Mouse (Mus musculus) cerebellum, adult 2 months (tissue): Measurements from ENCODE around the gene Rbm8a. TPM values are rescaled to one million over a fixed set of nuclear protein-coding genes. Genes with fewer than 3 reads are reported as not detected.
A peak's percentile ranks its signal among the peaks of the same experiment; 100 is the strongest.

Experiments
- DNase-seq, 2 experiments: peaks; one replicate each; pipeline ENCODE4 v3.0.0; 2021
- H3K27ac ChIP-seq: fragments of 200-500 bp; 2 replicates; pipeline ENCODE4 v1.5.1; 2012; ENCODE audit warnings: low read length, control low read depth, inconsistent platforms; ENCODE audit not compliant: insufficient read depth
- H3K27me3 ChIP-seq: fragments of 200-500 bp; 2 replicates; pipeline ENCODE4 v1.6.1; 2012; ENCODE audit warnings: inconsistent platforms, mild to moderate bottlenecking, low read length, moderate library complexity; ENCODE audit not compliant: control insufficient read depth, insufficient read depth
- H3K4me1 ChIP-seq: fragments of 200-500 bp; 2 replicates; pipeline ENCODE4 v1.6.1; 2011; ENCODE audit warnings: low read length; ENCODE audit not compliant: control insufficient read depth, insufficient read depth
- H3K4me3 ChIP-seq: fragments of 200-500 bp; replicated peaks from 2 replicates; pipeline ENCODE3; 2011; ENCODE audit warnings: mild to moderate bottlenecking, low read depth, low read length, control low read depth; ENCODE audit not compliant: insufficient read depth
- CTCF ChIP-seq: fragments of 200-500 bp; IDR thresholded peaks from 2 replicates; pipeline ENCODE4 v1.5.1; 2011; ENCODE audit warnings: low read depth, mild to moderate bottlenecking, control low read depth, low read length, moderate library complexity, borderline replicate concordance; ENCODE audit not compliant: insufficient read depth
- POLR2A ChIP-seq: fragments of 200-500 bp; IDR thresholded peaks from 2 replicates; pipeline ENCODE4 v1.6.1; 2011; ENCODE audit warnings: low read length, control low read depth, borderline replicate concordance; ENCODE audit not compliant: insufficient read depth
- WGBS: fragments of 180-500 bp; shearing (Covaris S2); methylation state at CpG from one replicate; pipeline ENCODE4 v1.1.7; 2018; 5-methylcytosine and 5-hydroxymethylcytosine counted together
- polyA plus RNA-seq: library from polyadenylated mRNA; depleted of rRNA; stranded (reverse); fragments of >200 nt; gene quantifications from 2 replicates; pipeline ENCODE4 v1.2.3, GENCODE M21; 2012; rRNA removed

The Rbm8a gene
- 44.6 and 45.4 TPM in 2 replicates for polyA plus RNA-seq

GRCm38 (mm10) chr3:96629729-96630600 lies at the start of gene Rbm8a:
Rbm8a (plus strand) TSS chr3:96629933.
- H3K27ac ChIP-seq: peak within 1 kb of the TSS; percentile 45
- H3K4me3 ChIP-seq: peak within 1 kb of the TSS; percentile 69
- under 1% methylated on average over 48 of the region's 48 CpGs for WGBS
- no peak for TF ChIP-seq CTCF
- TF ChIP-seq POLR2A: peak; percentile 97
- H3K27me3 ChIP-seq: no peaks in the 10 kb centered on the region
- DNase-seq: peak; percentile 97
- no peaks in the 10 kb centered on the region; the same call in 1 of the 2 replicates for H3K4me1 ChIP-seq

GRCm38 (mm10) chr3:96581141-96581540 lies 48.6 kb upstream of the Rbm8a start:
- Histone ChIP-seq H3K4me3 (no peak overlapping the region), H3K27me3 (no peaks in the 10 kb centered on the region), H3K27ac (no peak overlapping the region), H3K4me1 (peaks cover 9% of the 10 kb centered on the region)
- DNase-seq: no peak
- no peak for TF ChIP-seq CTCF
- no peak for TF ChIP-seq POLR2A
- WGBS: 73% methylated on average over 6 of the region's 6 CpGs

GRCm38 (mm10) chr3:96581771-96582515 lies 47.8 kb upstream of the Rbm8a start:
- WGBS: 80% methylated on average over 16 of the region's 16 CpGs
- TF ChIP-seq CTCF (no peak), POLR2A (no peak)
- Histone ChIP-seq H3K4me1 (peaks cover 4% of the 10 kb centered on the region), H3K4me3 (no peak overlapping the region), H3K27ac (no peak overlapping the region), H3K27me3 (no peaks in the 10 kb centered on the region)
- no peak for DNase-seq

- no peak for TF ChIP-seq CTCF
- no peak for TF ChIP-seq POLR2A
- Histone ChIP-seq H3K4me1 (no peaks in the 10 kb centered on the region; the same call in 1 of the 2 replicates), H3K27ac (no peak overlapping the region), H3K4me3 (no peak overlapping the region), H3K27me3 (no peaks in the 10 kb centered on the region; the same call in 1 of the 2 replicates)
- no peak for DNase-seq
- 91% methylated on average over 5 of the region's 5 CpGs for WGBS
Observed at GRCm38 (mm10) chr3:96583386-96583785, 46.3 kb upstream of the Rbm8a start.

GRCm38 (mm10) chr3:96590657-96591056 lies 39.1 kb upstream of the Rbm8a start:
- H3K27me3 ChIP-seq: no peaks in the 10 kb centered on the region; the same call in 1 of the 2 replicates
- H3K4me1 ChIP-seq: peaks cover 9% of the 10 kb centered on the region; the same call in 1 of the 2 replicates
- H3K27ac ChIP-seq: no peak overlapping the region
- no peak for DNase-seq
- H3K4me3 ChIP-seq: no peak overlapping the region
- 78% methylated on average over 4 of the region's 4 CpGs for WGBS
- TF ChIP-seq POLR2A (no peak), CTCF (no peak)

GRCm38 (mm10) chr3:96593374-96593773 lies 36.4 kb upstream of the Rbm8a start:
- WGBS: under 1% methylated on average over 10 of the region's 10 CpGs
- Histone ChIP-seq H3K27ac (peak overlapping the region; percentile 83), H3K4me1 (peaks cover 9% of the 10 kb centered on the region; the same call in 1 of the 2 replicates), H3K4me3 (peak overlapping the region; percentile 84), H3K27me3 (no peaks in the 10 kb centered on the region)
- TF ChIP-seq CTCF (no peak), POLR2A (no peak)
- DNase-seq: peak; percentile 51 to 53

GRCm38 (mm10) chr3:96593790-96594560 lies 35.8 kb upstream of the Rbm8a start, which contains the start of gene Polr3gl:
Polr3gl (minus strand) TSS chr3:96594181.
- peaks cover 14% of the 10 kb centered on the region for H3K4me1 ChIP-seq

More at GRCm38 (mm10) chr3:96593790-96594560, 35.8 kb upstream of the Rbm8a start, which contains the start of gene Polr3gl:
- Histone ChIP-seq H3K4me3 (peak within 1 kb of the TSS; percentile 84), H3K27ac (peak within 1 kb of the TSS; percentile 83), H3K27me3 (no peaks in the 10 kb centered on the region)
- WGBS: under 1% methylated on average over 38 of the region's 38 CpGs
- TF ChIP-seq CTCF (peak; percentile 17; the same call in 1 of the 2 replicates), POLR2A (peak; percentile 67)
- DNase-seq: peak; percentile 97 to 98
